Mouse (Mus musculus) megakaryocyte, embryonic 14.5 days (primary cell): Measurements from ENCODE around the gene Crocc.

Source experiments
- FLI1 ChIP-seq: IDR thresholded peaks from 2 replicates; pipeline ENCODE4 v1.6.1; 2012; ENCODE audit warnings: low read length, inconsistent platforms, mixed read lengths
- GATA1 ChIP-seq: IDR thresholded peaks from 3 replicates; pipeline ENCODE4 v1.6.1; 2012; ENCODE audit warnings: mixed read lengths, low read length, inconsistent platforms, borderline replicate concordance

DNA sequence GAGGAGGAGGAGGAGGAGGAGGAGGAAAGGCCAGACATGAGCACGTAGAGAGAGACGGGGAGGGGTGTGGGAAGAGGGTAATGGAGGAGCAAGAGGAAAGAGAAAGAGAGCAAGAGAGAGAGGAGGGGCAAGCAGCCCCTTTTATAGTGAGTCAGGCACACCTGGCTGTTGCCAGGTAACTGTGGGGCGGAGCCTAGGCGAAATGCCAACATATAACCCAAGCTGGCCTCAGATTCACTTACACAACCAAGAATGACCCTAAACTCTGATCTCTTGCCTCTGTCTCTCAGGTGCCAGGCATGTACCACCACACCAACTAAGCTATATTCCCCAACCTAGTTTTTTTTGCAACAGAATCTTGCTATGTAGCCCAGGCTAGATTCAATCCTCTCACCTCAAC lies 77.5 kb downstream of the Crocc start:
- no peak for TF ChIP-seq GATA1
- TF ChIP-seq FLI1: no peak
